Mouse (Mus musculus): ENCODE measurements at regions not wholly inside any gene's neighbourhood (a gene's known extent, or its start where the extent isn't known, plus 50 kb on each side); places are given as distances from the start of the nearest gene placed in this dataset.

GRCm38 (mm10) chr3:35688111-35688510, 65.8 kb upstream of the Atp11b start:
- no peak for DNase-seq (ENCODE audit: low spot score)

GRCm38 (mm10) chr3:35688781-35689180, 65.1 kb upstream of the Atp11b start:
- peak; percentile 16 for DNase-seq (ENCODE audit: low spot score)

- peak; percentile 52 for DNase-seq (ENCODE audit: low spot score)
Measured at GRCm38 (mm10) chr3:35693039-35693438, 60.9 kb upstream of the Atp11b start.

- no peak for DNase-seq (ENCODE audit: low spot score)
Measured at GRCm38 (mm10) chr3:35693551-35693950, 60.4 kb upstream of the Atp11b start.

GRCm38 (mm10) chr3:35694241-35694640, 59.7 kb upstream of the Atp11b start:
- DNase-seq (ENCODE audit: low spot score): no peak

- no peak for DNase-seq (ENCODE audit: low spot score)
Measured at GRCm38 (mm10) chr3:35695859-35696258, 58.0 kb upstream of the Atp11b start.

- no peak for DNase-seq (ENCODE audit: low spot score)
Measured at GRCm38 (mm10) chr3:35699266-35699665, 54.6 kb upstream of the Atp11b start.

- no peak for DNase-seq (ENCODE audit: low spot score)
Measured at GRCm38 (mm10) chr3:35699979-35700378, 53.9 kb upstream of the Atp11b start.

- no peak for DNase-seq (ENCODE audit: low spot score)
Measured at GRCm38 (mm10) chr3:35703528-35704327, 50.2 kb upstream of the Atp11b start.

Data from left cerebral cortex, adult 11 months (tissue).